Mouse (Mus musculus): ENCODE data around the gene Cc2d2a. TPM values are rescaled to one million over a fixed set of nuclear protein-coding genes. Genes with fewer than 3 reads are reported as not detected.

Cc2d2a gene
- total RNA-seq, 2 experiments from 2014 or later = 10.7 to 13.6 TPM

Other genes starting within 250 kb of the Cc2d2a start
- 10 to 100 TPM; 13.2 to 13.9 TPM for gene C1qtnf7, start 146.8 kb upstream of the Cc2d2a start, total RNA-seq (2021)
- under 1 TPM; 0.96 to 0.99 TPM for gene Bst1, start 156.5 kb downstream of the Cc2d2a start, total RNA-seq (2021)
- 10 to 100 TPM; 32.0 to 37.0 TPM for gene Fbxl5, start 159.3 kb downstream of the Cc2d2a start, total RNA-seq (2021)
- gene Cd38, start 206.2 kb downstream of the Cc2d2a start, total RNA-seq (2021) = 10 to 100 TPM; 10.5 to 12.7 TPM